ENCODE assay signal across 30 mouse cellular contexts in the genomic region with DNA sequence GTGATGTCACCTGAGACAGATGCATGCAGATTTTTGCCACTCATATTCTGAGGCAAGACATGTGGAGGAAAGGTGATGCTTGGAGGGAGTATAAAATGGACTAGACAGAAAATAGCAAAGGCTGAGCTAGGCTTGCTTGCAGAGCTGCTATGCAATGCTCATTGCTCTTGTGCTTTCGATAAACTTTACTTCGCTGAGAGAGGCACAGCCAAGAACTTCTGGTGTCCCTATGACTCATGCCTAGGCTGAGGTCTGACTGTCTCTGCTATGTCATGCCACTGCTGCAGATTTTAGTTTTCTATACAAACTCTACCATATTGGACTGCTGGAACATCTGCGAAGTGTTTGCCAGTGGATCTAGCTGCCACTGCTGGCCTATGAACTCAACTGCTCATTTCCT.
"Had no signal": no experiment of that assay in that cellular context is flagged by ENCODE, and none has a peak within 500 bp of the region (broad histone marks: within the 10 kb centered on the region; RNA-seq: fewer than 3 reads in every experiment).

No protein-coding gene starts in this region.

- DNase-seq: left cerebral cortex, postnatal 4 days; liver; liver, embryonic 13.5 days; liver, postnatal 0 days; lung, adult 18-20 months; lung, adult 2 months; lung, embryonic 14.5 days; lung, postnatal 10 days; lung, postnatal 14 days; lung, postnatal 36 days; lung, postnatal 4 days; midbrain, embryonic 14.5 days had no signal

- H3K4me1 ChIP-seq: limb, embryonic 10.5 days; limb, embryonic 12.5 days; limb, embryonic 13.5 days; limb, embryonic 15.5 days; liver, embryonic 12.5 days; liver, embryonic 13.5 days; liver, embryonic 15.5 days; lung, embryonic 15.5 days; megakaryocyte, embryonic 14.5 days; midbrain, embryonic 12.5 days; midbrain, embryonic 13.5 days; midbrain, embryonic 15.5 days had no signal

- H3K36me3 ChIP-seq: limb, embryonic 10.5 days; limb, embryonic 12.5 days; limb, embryonic 13.5 days; limb, embryonic 15.5 days; liver, embryonic 12.5 days; liver, embryonic 13.5 days; liver, embryonic 15.5 days; lung, embryonic 15.5 days; midbrain, embryonic 10.5 days; midbrain, embryonic 12.5 days; midbrain, embryonic 13.5 days; midbrain, embryonic 15.5 days had no signal

- ATAC-seq: liver, embryonic 12.5 days; liver, postnatal 0 days; lung, postnatal 0 days; midbrain, embryonic 13.5 days; midbrain, embryonic 15.5 days; midbrain, embryonic 16.5 days had no signal

- H3K27ac ChIP-seq: left cerebral cortex, adult 2 months; limb, embryonic 10.5 days; limb, embryonic 12.5 days; limb, embryonic 13.5 days; limb, embryonic 15.5 days; liver, embryonic 12.5 days; liver, embryonic 13.5 days; liver, embryonic 14.5 days; liver, embryonic 15.5 days; lung, embryonic 15.5 days; macrophage; midbrain, embryonic 10.5 days; midbrain, embryonic 12.5 days; midbrain, embryonic 13.5 days; midbrain, embryonic 15.5 days had no signal

- H3K4me3 ChIP-seq: left cerebral cortex, adult 2 months; limb, embryonic 10.5 days; limb, embryonic 12.5 days; limb, embryonic 13.5 days; limb, embryonic 15.5 days; liver, embryonic 12.5 days; liver, embryonic 13.5 days; liver, embryonic 15.5 days; lung, embryonic 15.5 days; megakaryocyte, embryonic 14.5 days; midbrain, embryonic 10.5 days; midbrain, embryonic 12.5 days; midbrain, embryonic 13.5 days; midbrain, embryonic 15.5 days; myocyte had no signal

- H3K27me3 ChIP-seq: limb, embryonic 12.5 days; limb, embryonic 13.5 days; limb, embryonic 15.5 days; liver, embryonic 12.5 days; liver, embryonic 13.5 days; liver, embryonic 15.5 days; lung, embryonic 15.5 days; megakaryocyte, embryonic 14.5 days; midbrain, embryonic 12.5 days; midbrain, embryonic 13.5 days; midbrain, embryonic 15.5 days had no signal
